Mouse (Mus musculus): ENCODE measurements around the gene Etnk1. TPM values are rescaled to one million over a fixed set of nuclear protein-coding genes. Genes with fewer than 3 reads are reported as not detected.

The Etnk1 gene
- total RNA-seq, 2 experiments from 2014 or later, result 102 to 108 TPM

DNA sequence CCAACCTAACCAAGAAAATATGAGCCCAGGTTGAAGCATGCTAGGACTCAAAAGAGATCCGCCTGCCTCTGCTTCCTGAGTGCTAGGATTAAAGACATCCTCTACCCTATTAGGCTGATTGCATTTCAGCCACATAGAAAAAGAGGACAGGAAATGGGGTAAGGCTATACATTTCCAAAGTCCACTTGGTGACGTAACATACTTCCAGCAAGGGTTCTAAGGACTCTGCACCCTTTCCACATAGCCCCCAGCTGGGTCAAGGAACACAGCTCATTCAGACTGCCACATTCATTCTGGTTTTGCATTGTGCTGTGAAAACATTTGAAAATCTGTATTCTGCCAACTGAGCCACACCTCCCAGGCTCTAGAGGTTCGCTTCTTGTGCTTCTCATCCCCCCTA lies 41.9 kb downstream of the Etnk1 start:
- no peak for DNase-seq (ENCODE audit: low spot score in 2 of 2)

DNA sequence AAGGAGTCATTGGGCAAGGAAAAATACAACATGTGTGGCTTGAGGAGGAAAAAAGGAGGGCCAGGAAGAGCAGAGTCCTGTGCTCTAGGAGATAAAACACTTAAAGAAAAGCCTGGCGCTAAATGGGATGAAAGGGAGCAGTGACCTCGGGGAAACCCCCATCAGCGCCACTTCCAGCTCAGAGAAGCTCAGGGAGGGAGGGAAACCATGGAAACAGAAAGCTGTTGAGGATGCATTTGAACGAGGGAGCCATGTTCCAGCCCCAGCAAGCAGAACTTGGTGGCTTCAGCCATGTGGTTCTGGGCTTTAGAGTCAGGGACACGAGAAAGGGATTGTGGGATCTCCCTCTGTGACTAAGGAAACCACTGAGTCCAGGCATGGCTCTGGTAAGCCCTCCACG lies 45.7 kb downstream of the Etnk1 start:
- no peak for DNase-seq (ENCODE audit: low spot score in 2 of 2)

DNA sequence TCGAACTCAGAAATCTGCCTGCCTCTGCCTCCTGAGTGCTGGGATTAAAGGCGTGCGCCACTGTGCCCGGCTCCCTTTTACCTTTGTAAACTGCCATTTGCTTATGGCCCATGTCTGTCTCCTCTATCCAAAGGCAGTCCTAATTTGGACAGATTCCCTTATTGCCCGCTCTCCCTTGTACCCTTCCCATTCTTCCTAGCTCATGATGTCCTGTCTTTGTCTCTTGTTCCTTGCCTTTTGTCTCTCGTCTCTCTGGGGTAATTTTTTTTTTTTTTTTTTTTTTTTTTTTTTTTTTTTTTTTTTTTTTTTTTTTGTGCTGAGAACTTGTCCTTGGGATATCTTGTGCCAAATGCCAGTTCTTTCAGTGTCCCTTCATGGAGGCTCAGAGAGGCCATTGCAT lies 46.4 kb downstream of the Etnk1 start:
- no peak for DNase-seq (ENCODE audit: low spot score in 2 of 2)

DNA sequence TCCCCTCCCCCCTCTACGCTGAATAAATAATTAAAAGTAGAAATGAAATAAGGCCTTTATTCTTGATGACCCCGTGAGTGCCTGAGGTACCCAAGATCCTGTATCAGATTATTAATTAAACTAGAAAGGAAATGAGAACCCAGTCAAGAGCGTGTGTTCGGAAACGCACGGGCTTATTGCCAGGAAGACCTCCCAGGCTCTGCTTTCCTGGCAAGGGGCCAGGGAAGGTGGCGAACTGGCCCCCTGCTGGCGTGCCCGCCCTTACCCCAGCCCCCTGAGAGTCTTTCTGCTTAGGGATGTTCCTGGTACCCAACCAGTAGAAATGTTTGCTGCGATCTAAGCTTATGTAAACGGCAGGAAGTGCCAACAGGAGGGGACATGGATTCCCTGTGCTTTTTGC lies 49.2 kb downstream of the Etnk1 start:
- DNase-seq (ENCODE audit: low spot score in 2 of 2), result no peak

DNA sequence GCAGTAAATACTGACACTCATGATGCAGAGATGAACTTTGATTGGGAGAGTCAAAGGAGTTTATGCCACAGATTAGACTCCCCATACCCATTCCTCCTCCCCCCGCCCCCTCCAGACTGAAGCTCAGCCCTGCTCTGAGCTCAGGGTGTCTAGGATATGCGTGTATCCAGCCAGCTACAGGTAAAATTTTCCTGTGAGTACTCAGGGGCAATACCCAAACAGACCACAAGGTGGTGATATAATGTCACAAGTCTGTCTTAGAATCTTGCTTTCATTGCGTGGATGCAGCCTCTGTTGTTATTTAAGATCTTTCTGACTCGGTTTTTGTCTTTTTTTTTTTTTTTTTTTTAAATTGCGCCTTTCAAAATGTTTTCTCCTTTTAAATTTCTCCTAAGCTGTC lies 52.3 kb downstream of the Etnk1 start:
- no peak for DNase-seq (ENCODE audit: low spot score in 2 of 2)

DNA sequence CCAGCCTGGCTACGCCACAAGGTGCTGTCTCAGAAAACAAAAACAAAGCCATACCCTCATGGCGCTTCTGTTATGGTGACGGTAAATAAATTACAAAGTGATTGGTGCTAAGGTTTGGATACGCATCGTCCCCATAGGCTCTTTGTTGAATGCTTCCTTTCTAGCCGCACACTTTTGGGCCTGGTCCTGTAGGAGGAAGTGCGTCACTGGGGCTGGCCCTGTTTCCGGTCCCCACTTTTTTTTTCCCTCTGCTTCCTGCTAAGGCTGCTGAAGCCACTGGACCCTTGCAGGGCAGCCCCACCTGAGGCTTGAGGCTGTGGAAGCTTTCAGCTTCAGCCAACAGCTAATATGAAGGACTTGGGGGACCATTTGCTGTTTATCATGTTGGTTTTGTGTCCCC lies 54.2 kb downstream of the Etnk1 start:
- DNase-seq (ENCODE audit: low spot score in 2 of 2), result no peak

DNA sequence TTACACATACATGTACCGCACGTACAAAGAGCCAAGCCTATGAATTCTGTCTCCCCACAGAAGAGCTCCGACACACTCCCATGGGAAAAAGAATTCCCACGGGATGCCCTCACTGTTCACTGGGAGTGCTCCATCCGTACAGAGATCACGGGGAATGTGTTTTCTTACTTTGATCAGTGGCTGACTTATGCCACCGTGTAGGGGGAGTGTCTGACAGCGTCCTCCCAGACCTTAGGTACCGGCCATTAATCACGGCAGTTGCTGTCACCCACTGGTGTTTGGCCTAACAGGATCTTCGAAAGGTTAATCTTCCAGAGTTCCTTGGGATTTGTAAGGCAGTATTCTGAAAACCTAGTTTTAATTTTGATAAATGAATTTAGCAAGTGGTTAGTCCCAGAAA lies 57.0 kb downstream of the Etnk1 start:
- DNase-seq (ENCODE audit: low spot score in 2 of 2), result no peak

DNA sequence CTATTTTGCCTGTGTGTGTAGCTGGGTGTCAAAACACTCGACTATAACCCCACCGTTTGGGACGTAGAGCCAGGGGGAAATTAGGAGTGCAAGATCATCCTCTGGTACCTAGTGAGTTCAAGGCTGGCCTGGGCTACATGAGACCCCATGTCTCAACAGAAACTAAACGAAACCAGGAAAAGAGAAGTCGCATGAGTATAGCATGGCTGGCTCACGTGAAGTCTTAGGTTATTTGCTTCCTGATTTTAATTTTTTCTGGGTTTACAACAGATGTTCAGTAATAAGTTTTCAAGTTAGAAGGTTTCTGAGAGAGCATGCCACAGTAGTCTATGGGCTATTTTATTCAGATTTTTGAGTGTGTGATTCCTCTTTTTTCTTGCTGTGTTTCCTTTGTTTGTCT lies 57.9 kb downstream of the Etnk1 start:
- DNase-seq (ENCODE audit: low spot score in 2 of 2), result no peak

DNA sequence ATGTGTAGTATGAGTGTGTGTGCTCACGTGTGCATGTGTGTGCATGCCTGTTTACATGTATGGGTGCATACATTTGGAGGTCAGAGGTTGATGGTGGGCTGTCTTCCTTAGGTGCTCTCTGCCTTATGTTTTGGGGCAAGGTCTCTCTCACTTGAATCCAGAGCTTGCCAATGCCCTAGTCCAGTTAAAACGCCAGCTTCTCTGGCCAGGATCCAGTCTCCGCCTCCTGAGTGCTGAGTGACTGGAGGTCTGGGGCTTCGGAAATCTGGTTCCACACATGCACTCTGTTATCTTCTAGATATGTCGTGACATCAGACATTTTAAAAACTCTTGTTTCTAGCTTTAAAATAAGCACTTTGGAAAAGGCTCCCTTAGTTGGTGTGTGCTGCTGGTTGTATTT lies 61.7 kb downstream of the Etnk1 start:
- DNase-seq (ENCODE audit: low spot score in 2 of 2), result no peak

DNA sequence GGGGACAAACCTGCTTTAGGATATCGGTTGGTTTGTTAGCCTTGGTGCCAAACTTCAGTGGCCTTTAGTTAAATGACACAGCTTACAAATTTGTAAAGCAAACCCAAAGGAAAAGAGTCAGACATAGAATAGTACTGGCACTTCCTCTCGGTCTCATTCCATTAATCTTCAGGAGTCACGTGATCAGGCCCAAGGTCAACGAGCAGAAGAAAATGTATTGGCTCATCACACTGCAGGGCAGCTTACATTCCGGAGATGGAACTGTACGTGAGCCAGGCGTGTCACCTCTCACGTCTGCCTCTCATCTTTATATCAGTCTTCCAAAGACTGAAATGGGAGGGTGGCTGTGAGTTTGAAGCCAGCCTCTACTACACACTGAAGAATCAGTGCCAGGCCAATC lies 62.9 kb downstream of the Etnk1 start:
- DNase-seq (ENCODE audit: low spot score in 2 of 2), result no peak

DNA sequence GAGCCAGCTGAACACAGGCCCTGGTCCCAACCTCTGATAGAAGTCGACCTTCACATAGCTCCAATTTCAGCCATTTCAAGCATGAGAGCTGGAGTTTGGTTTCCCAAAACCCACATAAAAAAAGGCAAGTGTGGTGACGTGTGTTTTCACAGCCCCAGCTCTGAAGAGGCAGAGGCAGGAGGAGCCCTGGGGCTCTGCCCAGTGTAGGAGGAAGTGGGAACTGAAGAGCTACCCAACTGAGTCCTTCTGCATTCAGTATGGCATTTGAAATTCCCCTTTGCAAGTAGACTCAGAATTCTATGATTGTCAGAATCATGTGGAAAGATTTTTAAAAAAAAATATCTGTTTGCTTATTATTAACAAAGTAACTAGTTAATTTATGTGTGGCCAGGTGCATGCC lies 63.9 kb downstream of the Etnk1 start:
- no peak for DNase-seq (ENCODE audit: low spot score in 2 of 2)

DNA sequence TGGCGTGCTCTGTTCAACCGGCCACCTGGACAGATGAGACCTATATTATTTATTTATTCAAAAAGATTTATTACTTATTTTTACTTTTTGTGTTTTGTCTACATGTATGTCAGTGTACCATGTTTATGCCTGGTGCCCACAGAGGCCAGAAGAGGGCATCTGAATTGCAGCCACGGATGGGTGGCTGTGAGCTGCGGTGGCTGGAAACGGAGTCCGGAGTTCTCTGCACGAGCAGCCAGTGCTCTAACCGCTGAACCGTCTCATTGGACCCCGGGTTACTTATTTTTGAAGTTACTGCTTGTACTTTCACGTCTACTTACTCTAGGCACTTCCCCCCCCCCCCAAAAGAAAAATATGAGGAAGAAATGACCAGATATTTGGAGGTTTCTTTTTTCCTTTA lies 65.7 kb downstream of the Etnk1 start:
- no peak for DNase-seq (ENCODE audit: low spot score in 2 of 2)

DNA sequence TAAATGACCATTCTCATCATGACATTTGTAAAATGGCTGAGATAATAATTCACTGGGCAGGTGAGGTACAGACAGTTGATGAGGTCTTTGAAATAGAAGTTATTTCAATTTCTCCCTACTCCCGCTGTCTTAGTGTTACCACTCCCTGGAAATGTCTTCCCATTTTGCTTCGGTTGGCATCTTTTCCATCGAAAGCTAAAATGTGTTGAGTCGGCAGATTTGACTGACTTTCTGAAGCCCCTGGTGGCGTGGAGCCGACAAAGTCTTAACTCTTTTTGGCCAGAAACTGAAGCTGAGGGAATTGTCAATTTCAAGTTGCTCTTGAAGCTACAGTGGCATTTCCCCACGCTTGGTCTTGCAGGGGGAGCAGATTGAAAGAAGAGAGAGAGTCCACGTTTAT lies 67.8 kb downstream of the Etnk1 start:
- no peak for DNase-seq (ENCODE audit: low spot score in 2 of 2)

DNA sequence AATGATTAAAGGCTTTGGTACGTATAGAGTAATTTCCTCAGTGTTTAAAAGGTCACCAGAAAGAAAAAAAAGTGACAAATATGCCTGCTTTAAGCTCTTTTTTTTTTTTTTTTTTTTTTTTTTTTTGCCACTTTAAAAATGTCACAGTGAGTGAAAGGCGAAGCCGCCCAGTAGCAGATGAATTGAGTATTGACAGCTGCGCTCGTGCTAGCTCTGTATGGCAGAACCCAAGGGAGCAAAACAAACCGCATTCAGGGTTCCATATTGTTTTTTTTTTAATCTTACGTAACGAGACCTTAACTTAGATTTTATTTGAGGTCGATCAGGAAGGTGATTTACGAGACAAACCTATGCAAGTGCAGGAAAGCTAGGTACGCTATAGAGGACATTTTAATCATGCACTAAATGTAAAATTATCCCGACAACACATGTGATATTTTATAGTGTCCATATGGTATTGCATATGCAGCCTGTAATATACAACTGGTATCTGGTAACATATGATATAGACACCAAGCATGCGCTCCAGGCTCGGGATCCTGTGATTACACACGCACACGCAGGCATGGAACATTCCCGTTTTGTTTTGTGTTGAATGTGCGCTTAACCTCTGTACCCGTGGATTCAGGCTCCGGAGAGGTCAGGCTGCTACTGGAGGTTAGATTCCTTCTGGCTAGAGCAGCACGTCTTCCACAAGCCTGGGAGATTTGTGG lies 72.5 kb downstream of the Etnk1 start:
- DNase-seq (ENCODE audit: low spot score in 2 of 2), result no peak

DNA sequence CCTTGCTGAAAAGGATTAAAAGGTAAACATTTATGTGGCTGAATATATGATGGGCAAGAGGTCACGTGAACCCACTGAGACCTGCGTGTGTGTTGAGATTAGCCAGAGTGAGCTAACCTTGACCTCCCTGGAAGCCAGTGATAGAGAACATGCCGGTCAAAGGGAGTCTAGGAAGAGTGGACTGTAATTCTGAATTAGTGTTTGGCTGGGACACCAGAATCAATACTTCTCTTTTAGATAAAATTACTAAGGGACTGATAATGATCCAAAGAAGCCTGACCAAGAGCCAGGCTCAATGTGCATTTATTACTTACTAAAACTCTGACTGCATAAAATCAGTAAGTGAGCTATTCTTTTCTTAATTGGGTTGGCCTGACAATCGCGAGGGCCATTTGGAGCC lies 76.2 kb downstream of the Etnk1 start:
- no peak for DNase-seq (ENCODE audit: low spot score in 2 of 2)

DNA sequence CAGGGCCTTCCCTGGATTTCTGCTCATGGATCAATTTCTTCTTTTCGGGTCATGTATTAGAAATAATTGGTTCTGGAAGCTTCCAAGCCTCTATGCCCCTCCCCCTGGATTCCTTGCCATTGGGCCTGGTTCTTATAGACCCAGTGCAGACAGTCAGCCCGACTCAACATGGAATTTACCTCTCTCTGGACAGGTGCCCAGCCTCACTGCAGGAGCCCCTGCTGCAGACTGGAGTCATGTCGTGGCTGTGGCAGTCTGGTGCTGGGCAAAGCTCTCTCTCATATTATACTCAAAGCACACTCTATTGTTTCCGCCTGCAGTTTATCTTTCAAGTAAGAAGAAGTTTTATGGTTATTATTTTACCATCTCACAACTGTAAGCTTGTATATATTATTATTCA lies 90.9 kb downstream of the Etnk1 start:
- no peak for DNase-seq (ENCODE audit: low spot score in 2 of 2)

DNA sequence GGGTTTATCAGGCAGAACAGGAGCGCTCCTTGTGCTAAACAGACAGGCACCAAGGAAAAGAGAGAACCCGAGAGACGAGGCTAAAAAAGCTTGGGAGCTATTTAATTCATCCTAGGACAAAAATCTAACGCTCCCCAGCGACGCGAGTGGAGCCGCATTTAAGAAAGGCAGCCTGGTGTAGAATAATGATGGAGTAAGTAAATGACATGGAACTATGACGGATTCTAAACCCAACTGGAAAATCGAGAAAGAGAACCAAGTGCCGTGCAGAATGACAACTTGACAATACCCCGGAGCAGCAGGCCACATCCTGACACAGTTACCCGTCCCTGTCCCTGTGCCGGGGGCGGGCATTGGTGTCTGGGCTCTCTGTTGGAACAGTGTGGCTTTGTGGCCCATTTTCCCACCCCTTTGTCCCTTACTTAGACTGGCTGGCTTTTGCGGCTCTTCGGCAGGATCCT lies 92.2 kb downstream of the Etnk1 start:
- DNase-seq (ENCODE audit: low spot score in 2 of 2), result no peak

DNA sequence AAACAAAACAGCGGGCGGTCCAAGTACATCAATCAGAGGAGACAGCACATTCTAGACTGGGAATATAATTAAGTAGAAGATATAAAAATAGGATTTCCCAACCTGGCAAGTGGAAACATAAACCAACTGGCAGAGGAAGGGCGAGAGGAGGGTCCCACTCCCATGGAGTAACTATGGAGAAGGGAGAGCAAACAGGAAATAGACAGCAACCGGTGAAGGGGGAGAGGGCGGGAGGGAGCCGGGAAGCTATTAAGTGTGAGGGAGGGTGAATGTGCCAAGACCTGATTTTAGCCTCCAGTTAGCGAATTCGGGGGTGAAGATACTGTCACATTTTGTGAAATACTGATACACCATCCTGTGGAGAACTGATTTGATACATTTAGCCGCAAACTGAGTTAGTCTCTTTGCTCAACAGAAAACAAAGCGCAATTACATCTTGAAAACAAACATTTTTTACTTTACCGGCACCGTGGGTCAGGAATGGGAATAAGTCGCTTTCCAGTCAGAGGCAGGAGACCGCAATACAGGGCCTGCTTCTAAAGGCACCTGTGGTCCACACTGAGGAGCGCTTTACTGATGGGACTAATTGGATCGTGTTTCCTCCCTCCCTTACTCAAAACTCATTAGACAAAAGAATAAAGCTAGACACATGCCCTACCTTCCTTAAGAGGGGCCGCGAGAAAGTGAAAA lies 93.0 kb downstream of the Etnk1 start:
- no peak for DNase-seq (ENCODE audit: low spot score in 2 of 2)

DNA sequence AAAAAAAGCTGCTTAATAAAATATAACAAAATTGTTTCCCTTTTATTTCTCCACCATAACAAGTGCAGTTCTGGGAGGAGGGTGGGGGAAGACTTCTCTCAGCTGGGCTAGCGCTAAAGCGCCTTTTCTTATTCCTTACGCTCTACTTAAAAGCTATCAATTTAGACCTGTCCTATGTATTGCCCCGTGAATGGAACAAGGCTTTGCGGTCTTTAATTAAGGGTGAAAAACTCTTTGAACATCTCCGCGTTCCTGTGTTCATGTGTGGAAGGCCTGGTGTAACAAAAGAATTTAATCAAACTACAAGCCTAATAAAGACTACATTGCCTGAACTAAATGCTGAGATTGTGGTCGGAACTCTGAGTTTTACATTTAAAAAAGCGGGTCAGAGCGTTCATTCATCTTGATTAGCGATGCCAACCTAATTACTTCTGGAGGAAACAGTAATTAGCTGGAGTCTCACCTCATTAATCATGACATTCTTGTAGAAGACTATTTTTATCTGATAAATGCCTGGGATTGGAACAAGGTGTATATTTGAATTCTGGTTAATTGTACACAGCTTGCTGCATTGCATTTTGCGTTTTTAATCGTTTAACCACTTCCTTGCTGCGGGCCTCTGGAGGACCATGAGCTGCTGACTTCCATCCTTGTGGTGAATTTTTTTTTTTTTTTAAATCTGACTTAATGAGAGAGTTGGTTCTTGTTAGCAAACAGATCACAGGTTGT lies 93.7 kb downstream of the Etnk1 start:
- no peak for DNase-seq (ENCODE audit: low spot score in 2 of 2)

DNA sequence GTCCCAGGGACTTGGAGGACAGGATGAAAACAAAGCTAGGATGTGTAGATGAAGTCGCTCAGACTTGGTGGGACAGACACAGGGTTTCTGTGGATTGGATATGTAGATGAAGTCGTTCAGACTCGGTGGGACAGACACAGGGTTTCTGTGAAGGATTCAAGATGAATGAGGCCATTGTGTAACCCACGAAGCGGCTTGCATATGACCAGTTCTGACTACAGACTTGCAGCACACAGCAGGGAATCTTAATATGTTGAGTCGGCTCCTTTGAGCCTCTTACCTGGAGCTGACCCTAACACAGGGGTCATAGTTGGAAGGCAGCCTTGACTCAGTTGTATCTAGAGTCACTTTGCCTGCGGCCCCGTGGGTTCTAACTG lies 94.3 kb downstream of the Etnk1 start:
- DNase-seq (ENCODE audit: low spot score in 2 of 2), result no peak

DNA sequence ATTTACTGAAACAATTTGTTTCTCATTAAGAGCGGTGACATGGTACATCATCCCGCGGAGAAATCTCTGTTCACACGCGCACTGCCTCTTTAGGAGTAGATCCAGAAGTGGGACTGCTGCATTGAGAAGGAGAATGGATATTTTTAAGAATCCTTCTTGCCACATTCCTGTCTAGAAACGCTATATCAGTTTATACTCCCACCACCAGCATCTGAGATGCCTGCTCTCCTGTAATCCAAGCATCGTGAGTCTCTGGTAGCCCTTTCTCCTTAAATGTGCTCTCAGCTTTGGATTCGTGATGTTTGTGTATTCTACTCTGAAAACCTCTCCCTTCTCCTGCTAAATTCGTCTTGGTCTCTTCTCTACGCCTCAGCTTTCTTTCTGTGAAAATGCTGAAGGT lies 98.5 kb downstream of the Etnk1 start:
- no peak for DNase-seq (ENCODE audit: low spot score in 2 of 2)

DNA sequence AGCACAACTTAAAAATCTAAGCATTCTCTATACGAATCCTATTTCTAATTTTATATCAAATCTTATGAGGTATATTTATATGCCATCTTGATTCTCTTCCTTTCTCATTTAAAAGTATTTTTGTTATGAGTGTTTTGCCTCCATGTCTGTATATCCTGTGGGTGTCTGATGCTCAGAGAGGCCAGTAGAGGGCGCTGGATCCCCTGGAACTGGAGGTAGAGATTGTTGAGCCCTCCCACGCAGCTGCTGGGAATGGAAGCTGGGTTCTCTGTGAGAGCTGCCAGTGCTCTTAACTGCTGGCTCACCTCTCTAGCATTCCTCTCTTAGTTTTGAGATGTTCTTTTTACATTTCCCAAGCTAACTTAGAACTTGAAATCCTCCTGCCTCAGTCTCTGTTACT lies 112.2 kb downstream of the Etnk1 start:
- no peak for DNase-seq (ENCODE audit: low spot score in 2 of 2)
